ENCODE assay signal across 10 mouse cellular contexts in the genomic region with DNA sequence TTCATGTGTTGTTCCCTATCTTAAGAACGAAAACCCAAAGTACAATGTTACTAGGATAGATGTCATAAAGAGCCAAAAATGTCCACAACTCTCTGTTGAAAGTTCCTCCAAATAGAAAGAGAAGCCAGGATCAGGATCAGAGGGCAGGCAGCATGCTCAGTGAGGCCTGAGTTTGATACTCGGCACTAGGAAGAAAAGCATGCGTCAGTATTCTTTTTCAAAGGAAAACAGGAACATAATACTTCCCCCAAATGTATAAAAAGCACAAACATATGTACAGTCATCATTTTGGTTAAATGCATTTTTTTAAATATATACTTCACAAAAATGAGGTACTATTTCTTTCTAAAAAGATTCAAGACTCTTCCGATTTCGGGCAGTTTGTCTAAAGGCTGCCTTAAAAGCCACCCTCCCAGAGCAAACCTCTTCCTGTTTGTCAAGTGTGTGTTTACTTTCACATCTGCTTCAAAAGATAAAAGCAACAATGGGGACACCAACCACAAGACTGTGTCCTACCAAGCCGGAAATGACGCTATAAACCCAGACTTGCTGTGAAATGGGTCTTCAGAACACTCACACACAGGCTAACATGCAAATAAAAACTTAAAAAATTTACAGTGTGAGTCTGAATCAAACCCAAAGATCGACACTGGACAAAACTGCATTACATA. TPM values are rescaled to one million over a fixed set of nuclear protein-coding genes. Genes with fewer than 3 reads are reported as not detected.
DNase-seq lines count a peak whose midpoint lies in the region; ATAC-seq lines count a peak whose summit lies in the region.
"Had no signal": no experiment of that assay in that cellular context is flagged by ENCODE, and none has a peak within 500 bp of the region (broad histone marks: within the 10 kb centered on the region; RNA-seq: fewer than 3 reads in every experiment).

No protein-coding gene starts in this region.

- H3K36me3 ChIP-seq in midbrain, embryonic 13.5 days = no peaks in the 10 kb centered on the region
- H3K36me3 ChIP-seq in midbrain, embryonic 14.5 days (ENCODE audit: control insufficient read depth, insufficient read depth, low read length) = no peaks in the 10 kb centered on the region

- H3K27me3 ChIP-seq in midbrain, embryonic 13.5 days = no peaks in the 10 kb centered on the region
- no peaks in the 10 kb centered on the region for H3K27me3 ChIP-seq in midbrain, embryonic 14.5 days (ENCODE audit: control insufficient read depth, insufficient read depth, low read length)

- 90% methylated on average over 8 of the region's 8 CpGs for WGBS in midbrain, embryonic 13.5 days
- 88% methylated on average over 8 of the region's 8 CpGs for WGBS in midbrain, embryonic 14.5 days

- H3K27ac ChIP-seq in midbrain, embryonic 13.5 days = peak overlapping the region; percentile 45; the same call in 1 of the 2 replicates
- H3K27ac ChIP-seq in midbrain, embryonic 14.5 days (replicated peaks; ENCODE audit: low read depth, low read length) = no peak overlapping the region
- H3K27ac ChIP-seq: kidney, postnatal 0 days had no signal

- H3K4me3 ChIP-seq in midbrain, embryonic 13.5 days (replicated peaks) = no peak overlapping the region
- no peak overlapping the region for H3K4me3 ChIP-seq in midbrain, embryonic 14.5 days (replicated peaks; ENCODE audit: low read depth, low read length)

- peaks cover 68% of the 10 kb centered on the region for H3K4me1 ChIP-seq in midbrain, embryonic 13.5 days (replicated peaks)
- peaks cover 26% of the 10 kb centered on the region for H3K4me1 ChIP-seq in midbrain, embryonic 14.5 days (ENCODE audit: control insufficient read depth, insufficient read depth, low read length)

- no peak overlapping the region for H3K4me2 ChIP-seq in midbrain, embryonic 13.5 days (replicated peaks)
- no peak overlapping the region for H3K4me2 ChIP-seq in midbrain, embryonic 14.5 days (ENCODE audit: low read length)

- ATAC-seq in midbrain, embryonic 13.5 days = no peak
- ATAC-seq in midbrain, embryonic 14.5 days (ENCODE audit: low FRiP score, low TSS enrichment) = no peak
- ATAC-seq in erythroblast, adult 5-6 weeks (replicated peaks; ENCODE audit: low FRiP score, poor library complexity, severe bottlenecking) = peak; percentile 54
- ATAC-seq in frontal cortex, adult (ENCODE audit: low TSS enrichment) = no peak

- DNase-seq in midbrain, embryonic 14.5 days = no peak
- peak; percentile 56 for DNase-seq in lung, postnatal 10 days
- peak; percentile 28 to 47 for DNase-seq in thymus, postnatal 36 days
- no peak for DNase-seq in right cerebral cortex, adult 2 months (ENCODE audit: low spot score in 2 of 2)
- DNase-seq in embryo, embryonic 10.5 days (ENCODE audit: low spot score) = no peak
- DNase-seq: adrenal gland, adult 8-10 months had no signal

- no peaks in the 10 kb centered on the region for H3K9me3 ChIP-seq in midbrain, embryonic 13.5 days
- H3K9me3 ChIP-seq in midbrain, embryonic 14.5 days (ENCODE audit: control insufficient read depth, low read length) = no peaks in the 10 kb centered on the region

- no peak overlapping the region for H3K9ac ChIP-seq in midbrain, embryonic 13.5 days (replicated peaks)
- no peak overlapping the region for H3K9ac ChIP-seq in midbrain, embryonic 14.5 days (replicated peaks; ENCODE audit: low read length)

RNA-seq across cellular contexts. Expression of a gene that starts 34.4 kb away (rescaled TPM):
- not detected in 2 replicates for polyA plus RNA-seq in midbrain, embryonic 13.5 days (2015; fragmentation: Nextera tagmentation; extraction: Ambion mirVana)
- polyA plus RNA-seq in midbrain, embryonic 14.5 days (2014; fragmentation: Nextera tagmentation; extraction: Ambion mirVana) = not detected in 2 replicates
- total RNA-seq in erythroblast, adult 5-6 weeks (2015; ENCODE audit: low replicate concordance) = 2.7 TPM in 1 of 2 replicates, not detected in the other
- 3.7 and 3.9 TPM in 2 replicates for total RNA-seq in erythroblast, adult 5-6 weeks (2017; ENCODE audit: low replicate concordance)

RNA-seq across cellular contexts. Expression of a gene that starts 35.0 kb away (rescaled TPM):
- 120 and 122 TPM in 2 replicates for polyA plus RNA-seq in midbrain, embryonic 13.5 days (2015; fragmentation: Nextera tagmentation; extraction: Ambion mirVana)
- polyA plus RNA-seq in midbrain, embryonic 14.5 days (2014; fragmentation: Nextera tagmentation; extraction: Ambion mirVana) = 88.3 and 116 TPM in 2 replicates
- 1,733 and 1,940 TPM in 2 replicates for total RNA-seq in erythroblast, adult 5-6 weeks (2015; ENCODE audit: low replicate concordance)
- total RNA-seq in erythroblast, adult 5-6 weeks (2017; ENCODE audit: low replicate concordance) = 3,282 and 3,570 TPM in 2 replicates

Comparison
In these comparisons a context has a peak if more than half of its experiments do, and no peak if none do; other contexts are left out.
1. DNase-seq: peak in lung, postnatal 10 days (single experiment) and thymus, postnatal 36 days (2 of 2); none in midbrain, embryonic 14.5 days (single experiment), right cerebral cortex, adult 2 months (0 of 2) and embryo, embryonic 10.5 days (single experiment).